Mouse (Mus musculus) heart, embryonic 11.5 days (tissue): ENCODE data around the gene Mdm2. TPM values are rescaled to one million over a fixed set of nuclear protein-coding genes. Genes with fewer than 3 reads are reported as not detected.

ENCODE experiments used
- ATAC-seq: fragments of 200-750 bp; cut with Nextera tagmentation; replicated peaks from 2 replicates; pipeline ENCODE4 v1.8.0; 2017; ENCODE audit warnings: moderate library complexity; ENCODE audit not compliant: insufficient number of reproducible peaks, low FRiP score, low TSS enrichment
- H3K27ac ChIP-seq: fragments of 300-500 bp; sonication (generic); 2 replicates; pipeline ENCODE4 v1.5.1; 2014; ENCODE audit warnings: mild to moderate bottlenecking, low read depth, low read length
- H3K27me3 ChIP-seq: fragments of 300-500 bp; sonication (generic); 2 replicates; pipeline ENCODE4 v1.6.1; 2014; ENCODE audit warnings: mild to moderate bottlenecking, low read length, mixed read lengths; ENCODE audit not compliant: control insufficient read depth, insufficient read depth
- H3K36me3 ChIP-seq: fragments of 300-500 bp; sonication (generic); 2 replicates; pipeline ENCODE4 v1.6.1; 2014; ENCODE audit warnings: mild to moderate bottlenecking, low read length, moderate library complexity, mixed read lengths; ENCODE audit not compliant: control insufficient read depth, insufficient read depth
- H3K4me1 ChIP-seq: fragments of 300-500 bp; sonication (generic); 2 replicates; pipeline ENCODE4 v1.6.1; 2014; ENCODE audit warnings: low read length; ENCODE audit not compliant: control insufficient read depth, insufficient read depth
- H3K4me2 ChIP-seq: fragments of 300-500 bp; sonication (generic); 2 replicates; pipeline ENCODE4 v1.6.1; 2014; ENCODE audit warnings: mild to moderate bottlenecking, moderate library complexity
- H3K4me3 ChIP-seq: fragments of 300-500 bp; sonication (generic); 2 replicates; pipeline ENCODE4 v1.5.1; 2014; ENCODE audit warnings: low read depth, low read length
- H3K9ac ChIP-seq: fragments of 300-500 bp; sonication (generic); 2 replicates; pipeline ENCODE4 v1.6.1; 2014; ENCODE audit warnings: mild to moderate bottlenecking, low read depth, low read length, moderate library complexity
- H3K9me3 ChIP-seq: fragments of 300-500 bp; sonication (generic); replicated peaks from 2 replicates; pipeline ENCODE4 v1.6.1; 2016; ENCODE audit warnings: low read length; ENCODE audit not compliant: control insufficient read depth
- WGBS: fragments of 180-500 bp; shearing (Covaris S2); extraction: QIAGEN DNeasy Blood & Tissue Kit; methylation state at CpG from one replicate; pipeline ENCODE4 v1.1.7; 2014; ENCODE audit not compliant: insufficient replicate concordance; 5-methylcytosine and 5-hydroxymethylcytosine counted together
- polyA plus RNA-seq: library from polyadenylated mRNA; unstranded; fragments of >200 nt; fragmentation: Nextera tagmentation; extraction: Ambion mirVana; gene quantifications from 2 replicates; pipeline ENCODE4 v1.2.1, GENCODE M21; 2014

Mdm2 gene
- polyA plus RNA-seq, 1 experiment from 2014 or later = 62.2 TPM

DNA sequence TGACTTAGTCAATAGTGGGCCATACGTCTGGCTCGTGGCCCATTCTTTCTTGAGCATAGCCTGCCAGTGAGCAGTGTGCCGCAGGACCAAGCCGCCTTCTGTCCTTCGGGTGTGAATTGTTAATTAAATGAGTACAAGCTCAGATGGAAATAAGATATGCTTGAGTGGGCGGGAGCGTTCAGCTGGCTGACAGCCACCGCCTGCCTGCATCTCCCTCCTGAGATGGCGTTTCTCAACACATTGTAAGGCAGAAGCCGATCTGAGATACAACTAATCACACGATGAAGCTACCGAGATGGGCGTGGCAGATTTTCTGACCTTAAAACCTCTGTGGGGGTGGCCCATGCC, 63.4 kb downstream of the Mdm2 start:
- Histone ChIP-seq H3K4me3 (no peak overlapping the region), H3K27ac (no peak overlapping the region), H3K36me3 (no peaks in the 10 kb centered on the region), H3K27me3 (no peaks in the 10 kb centered on the region), H3K4me2 (no peak overlapping the region), H3K9me3 (no peaks in the 10 kb centered on the region), H3K9ac (no peak overlapping the region), H3K4me1 (no peaks in the 10 kb centered on the region)
- 84% methylated on average over 13 of the region's 13 CpGs for WGBS
- no peak for ATAC-seq

DNA sequence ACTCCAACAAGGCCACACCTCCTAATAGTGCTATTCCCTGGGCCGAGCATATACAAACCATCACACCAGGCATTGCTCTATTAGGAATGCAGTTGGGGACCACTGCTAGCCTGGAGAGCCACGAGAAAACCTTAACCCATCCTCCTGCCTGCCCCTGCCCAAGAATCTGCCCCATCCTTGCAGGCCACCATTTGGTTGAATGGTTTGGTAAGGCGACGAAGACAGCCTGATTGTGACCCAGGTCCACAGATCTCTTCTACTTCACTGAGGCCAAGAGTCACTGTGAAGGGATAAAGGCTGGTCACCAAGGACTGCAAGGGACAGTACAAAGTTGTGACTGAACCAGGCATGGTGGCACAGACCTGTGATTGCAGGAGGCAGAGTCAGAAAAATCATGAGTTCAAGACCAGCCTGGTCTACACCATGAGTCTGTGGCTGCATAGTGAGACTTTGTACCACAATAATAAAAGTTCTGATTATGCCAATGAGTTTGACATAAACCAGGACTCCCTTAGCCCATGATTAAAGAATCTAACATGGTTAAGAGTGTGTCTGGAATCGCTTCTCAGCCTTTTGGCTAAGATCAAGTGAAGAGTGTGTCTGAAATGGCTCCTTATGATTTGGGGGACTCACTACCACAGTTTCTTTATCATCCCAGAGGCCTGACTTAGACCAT, 63.9 kb downstream of the Mdm2 start:
- WGBS = 78% methylated on average over 5 of the region's 5 CpGs
- no peaks in the 10 kb centered on the region for H3K4me1 ChIP-seq
- no peaks in the 10 kb centered on the region for H3K36me3 ChIP-seq
- H3K4me2 ChIP-seq = no peak overlapping the region
- H3K4me3 ChIP-seq = no peak overlapping the region
- H3K27ac ChIP-seq = no peak overlapping the region
- H3K9me3 ChIP-seq = no peaks in the 10 kb centered on the region
- H3K27me3 ChIP-seq = no peaks in the 10 kb centered on the region
- no peak overlapping the region for H3K9ac ChIP-seq
- no peak for ATAC-seq

DNA sequence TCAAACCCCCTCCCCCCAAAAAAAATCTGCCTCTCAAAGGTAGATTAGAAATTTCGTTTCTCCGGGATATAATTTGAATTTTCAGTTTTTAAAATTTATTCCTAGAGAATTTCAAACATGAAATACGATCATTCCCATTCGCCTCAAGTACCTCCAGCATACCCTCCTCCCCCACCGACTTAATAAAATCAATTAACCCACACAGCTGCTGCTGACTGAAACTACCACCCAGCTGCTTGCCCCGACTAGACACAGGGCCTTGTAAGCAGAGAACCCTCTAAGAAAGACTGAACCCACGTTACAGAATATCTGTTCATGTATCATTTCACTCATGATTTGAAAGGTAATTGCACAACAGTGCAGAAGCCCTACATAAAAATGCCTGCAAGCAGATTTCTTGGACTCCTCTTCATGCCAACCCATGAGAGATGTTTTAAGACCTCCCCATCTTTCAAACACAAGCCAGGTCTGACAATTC, 65.0 kb downstream of the Mdm2 start:
- Histone ChIP-seq H3K36me3 (no peaks in the 10 kb centered on the region), H3K4me1 (no peaks in the 10 kb centered on the region), H3K4me3 (no peak overlapping the region), H3K4me2 (no peak overlapping the region), H3K27me3 (no peaks in the 10 kb centered on the region), H3K27ac (no peak overlapping the region), H3K9me3 (no peaks in the 10 kb centered on the region), H3K9ac (no peak overlapping the region)
- no peak for ATAC-seq
- WGBS = 79% methylated on average over 7 of the region's 7 CpGs

DNA sequence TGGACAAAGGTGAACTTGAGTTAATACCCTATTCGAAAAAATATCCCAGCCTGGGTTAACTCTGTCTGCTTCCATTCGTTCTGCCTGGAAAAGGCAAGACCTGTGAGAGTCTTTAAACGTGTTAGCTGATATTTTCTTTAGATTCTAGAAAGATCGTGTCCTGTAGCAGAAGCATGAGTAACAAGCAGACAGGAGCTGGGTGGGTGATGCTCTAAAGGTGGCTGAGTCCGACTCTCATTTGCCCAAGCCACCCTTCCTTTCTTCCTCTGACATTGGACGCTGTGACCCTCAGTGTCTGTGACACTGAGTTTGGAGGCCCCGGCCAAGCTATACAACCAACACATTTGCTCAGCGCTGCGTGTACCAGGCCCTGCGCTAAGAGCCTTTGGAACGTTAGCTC, 65.7 kb downstream of the Mdm2 start:
- ATAC-seq = no peak
- Histone ChIP-seq H3K27ac (no peak overlapping the region), H3K27me3 (no peaks in the 10 kb centered on the region), H3K4me2 (no peak overlapping the region), H3K9me3 (no peaks in the 10 kb centered on the region), H3K4me3 (no peak overlapping the region), H3K36me3 (no peaks in the 10 kb centered on the region), H3K9ac (no peak overlapping the region), H3K4me1 (no peaks in the 10 kb centered on the region)
- 87% methylated on average over 11 of the region's 11 CpGs for WGBS

DNA sequence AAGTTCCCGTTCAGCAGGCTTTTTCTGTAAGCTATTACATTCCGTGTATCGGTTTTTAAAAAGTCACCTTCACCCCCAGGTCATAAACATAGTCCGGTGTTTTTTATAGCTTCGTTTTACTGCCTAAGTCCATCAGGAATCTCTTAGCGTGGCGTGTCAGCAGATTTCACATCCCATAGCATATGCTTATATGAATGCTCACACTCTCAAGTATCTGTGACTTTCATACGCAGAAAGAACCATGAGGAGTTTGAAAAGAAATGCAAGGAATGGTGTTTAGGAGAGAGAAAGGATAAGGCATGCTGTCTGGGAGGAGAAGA, 66.2 kb downstream of the Mdm2 start:
- no peaks in the 10 kb centered on the region for H3K27me3 ChIP-seq
- no peak overlapping the region for H3K4me2 ChIP-seq
- no peak overlapping the region for H3K4me3 ChIP-seq
- H3K27ac ChIP-seq = no peak overlapping the region
- no peaks in the 10 kb centered on the region for H3K4me1 ChIP-seq
- no peak overlapping the region for H3K9ac ChIP-seq
- 83% methylated on average over 8 of the region's 8 CpGs for WGBS
- ATAC-seq = no peak
- no peaks in the 10 kb centered on the region for H3K9me3 ChIP-seq
- no peaks in the 10 kb centered on the region for H3K36me3 ChIP-seq

DNA sequence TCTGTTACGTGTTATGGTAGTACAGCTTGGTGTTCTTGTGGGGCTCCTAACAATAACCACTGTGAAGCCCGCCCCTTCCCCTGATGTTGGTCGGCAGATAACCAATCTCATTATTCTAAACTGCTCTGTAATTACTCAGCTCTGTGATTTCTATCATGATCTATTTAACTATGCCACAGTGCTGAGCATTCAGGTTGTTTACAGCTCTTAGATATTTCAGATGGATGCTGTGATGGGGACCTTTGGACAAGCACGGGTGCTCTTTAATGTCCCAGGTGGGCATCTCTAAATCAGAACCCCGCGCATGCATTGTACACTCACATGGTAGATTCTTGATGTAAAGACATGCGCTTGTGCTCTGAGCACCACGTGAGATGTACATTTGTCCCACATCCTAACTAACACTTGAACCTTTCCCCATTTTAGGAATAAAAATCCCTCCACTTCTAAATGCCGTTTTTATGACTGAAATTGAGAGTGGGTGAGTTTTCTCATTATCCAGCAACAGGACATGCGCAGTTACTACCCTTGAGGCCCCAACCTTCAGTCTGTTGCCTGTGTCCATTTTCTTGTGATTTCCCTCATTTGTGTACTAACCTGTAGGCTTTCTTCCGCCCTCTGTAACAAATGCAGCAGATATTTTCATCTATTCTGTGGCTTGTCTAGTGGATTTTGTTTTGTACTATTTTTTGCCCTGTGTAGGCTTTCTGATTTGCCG, 66.7 kb downstream of the Mdm2 start:
- Histone ChIP-seq H3K36me3 (no peaks in the 10 kb centered on the region), H3K27ac (no peak overlapping the region), H3K9ac (no peak overlapping the region), H3K9me3 (no peaks in the 10 kb centered on the region), H3K4me2 (no peak overlapping the region), H3K4me1 (no peaks in the 10 kb centered on the region), H3K27me3 (no peaks in the 10 kb centered on the region), H3K4me3 (no peak overlapping the region)
- ATAC-seq = no peak
- 83% methylated on average over 12 of the region's 12 CpGs for WGBS

DNA sequence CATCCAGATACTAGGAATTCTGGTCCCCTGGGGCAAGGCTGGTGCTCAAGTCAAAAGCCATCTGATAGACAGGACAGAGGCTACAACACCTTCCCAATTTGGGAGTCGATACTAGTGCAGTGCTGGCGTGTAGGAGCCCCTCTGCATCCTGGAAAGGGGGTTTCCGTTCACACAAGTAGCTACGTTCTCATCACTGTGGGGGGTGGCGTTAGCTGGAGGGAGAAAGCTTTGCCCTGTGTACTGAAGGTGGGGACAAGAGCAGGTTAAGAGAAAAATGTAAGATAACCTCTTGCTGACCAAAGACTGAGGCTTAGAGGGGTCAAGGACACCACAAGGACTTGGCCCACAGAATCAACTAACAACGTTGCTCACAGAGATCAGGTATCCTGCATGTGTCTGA, 67.3 kb downstream of the Mdm2 start:
- WGBS = 68% methylated on average over 6 of the region's 6 CpGs
- no peak for ATAC-seq
- H3K9me3 ChIP-seq = no peaks in the 10 kb centered on the region

DNA sequence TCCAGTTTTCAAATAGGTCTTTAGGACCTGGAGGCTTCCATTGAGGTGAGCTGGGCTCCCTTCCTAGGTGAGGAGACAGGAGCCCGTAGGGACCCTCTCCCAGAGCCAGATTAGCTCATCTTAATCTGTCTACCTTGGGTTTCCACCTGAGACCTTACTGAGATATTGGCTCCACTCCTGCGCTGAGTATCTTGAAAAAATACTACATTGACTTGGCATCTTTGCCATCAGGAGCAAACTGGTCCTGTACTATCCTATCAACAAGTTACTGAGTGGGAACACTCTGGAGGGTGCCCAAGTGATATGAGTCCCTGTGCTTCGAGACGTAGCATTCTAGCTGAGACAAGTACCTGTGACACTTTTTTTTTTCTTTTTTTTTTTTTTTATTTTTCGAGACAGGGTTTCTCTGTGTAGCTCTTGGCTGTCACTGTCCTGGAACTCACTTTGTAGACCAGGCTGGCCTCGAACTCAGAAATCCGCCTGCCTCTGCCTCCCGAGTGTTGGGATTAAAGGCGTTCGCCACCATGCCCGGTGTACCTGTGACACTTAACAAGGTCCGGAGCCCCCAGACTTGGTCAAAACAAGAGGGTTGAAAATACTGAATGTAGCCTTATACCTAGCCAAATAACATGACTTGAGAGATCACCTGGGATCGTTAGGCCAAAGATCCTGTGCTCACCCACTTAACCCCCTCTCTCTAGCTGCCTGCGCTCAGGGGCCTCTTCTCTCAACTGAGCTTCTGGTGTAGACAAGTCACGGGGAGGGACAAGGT, 67.9 kb downstream of the Mdm2 start:
- Histone ChIP-seq H3K4me2 (no peak overlapping the region), H3K9me3 (no peaks in the 10 kb centered on the region), H3K4me3 (no peak overlapping the region), H3K9ac (no peak overlapping the region), H3K27me3 (no peaks in the 10 kb centered on the region), H3K4me1 (no peaks in the 10 kb centered on the region), H3K36me3 (no peaks in the 10 kb centered on the region), H3K27ac (no peak overlapping the region)
- 88% methylated on average over 15 of the region's 15 CpGs for WGBS
- no peak for ATAC-seq

More for the DNA sequence above, 67.3 kb downstream of the Mdm2 start:
- no peak overlapping the region for H3K4me3 ChIP-seq
- no peaks in the 10 kb centered on the region for H3K27me3 ChIP-seq
- no peaks in the 10 kb centered on the region for H3K4me1 ChIP-seq
- no peak overlapping the region for H3K27ac ChIP-seq
- no peaks in the 10 kb centered on the region for H3K36me3 ChIP-seq
- no peak overlapping the region for H3K9ac ChIP-seq
- H3K4me2 ChIP-seq = no peak overlapping the region
